Mouse (Mus musculus): Measurements from ENCODE around the gene Pdx1.

DNA sequence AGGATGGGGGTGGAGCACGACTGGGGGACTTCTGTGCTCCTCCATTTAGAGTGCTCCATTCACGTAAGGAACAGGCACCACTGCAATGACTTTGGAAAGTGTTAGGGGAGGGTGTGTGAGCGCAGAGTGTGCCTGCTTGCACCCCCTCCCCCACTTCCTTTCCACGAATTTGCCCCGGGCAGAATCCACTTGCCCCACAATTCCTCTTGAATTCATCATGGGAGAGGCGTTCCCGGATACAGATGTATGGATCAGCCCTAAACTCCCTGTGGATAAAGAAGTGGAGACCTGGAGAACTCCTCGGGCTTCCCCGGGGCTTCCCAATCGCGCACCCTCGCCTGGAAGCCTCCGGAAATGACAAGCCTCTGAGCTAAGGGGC is 7.8 kb downstream of the Pdx1 start:
- TF ChIP-seq CTCF (IDR thresholded peaks at IDR 0.05; ENCODE audit: extremely low read depth, insufficient read length, insufficient replicate concordance, low read depth, low read length) (no peak), POLR2A (IDR thresholded peaks at IDR 0.05; ENCODE audit: low read depth, low read length) (no peak)

Measured in small intestine, adult 2 months (tissue).